Mouse (Mus musculus) stomach, postnatal 0 days (tissue): ENCODE results near the gene Hagh. TPM values are rescaled to one million over a fixed set of nuclear protein-coding genes. Genes with fewer than 3 reads are reported as not detected.

Source experiments
- ATAC-seq: fragments of 200-750 bp; cut with Nextera tagmentation; 2 replicates; pipeline ENCODE4 v1.8.0; 2017; ENCODE audit not compliant: low FRiP score, low TSS enrichment
- DNase-seq: peaks from one replicate; pipeline ENCODE4 v3.0.0-alpha.2; 2016; ENCODE audit warnings: low spot score
- H3K27ac ChIP-seq: fragments of 300-500 bp; sonication (generic); replicated peaks from 2 replicates; pipeline ENCODE4 v1.5.1; 2014; ENCODE audit warnings: mild to moderate bottlenecking, control low read depth
- H3K27me3 ChIP-seq: fragments of 300-500 bp; sonication (generic); 2 replicates; pipeline ENCODE4 v1.6.1; 2014; ENCODE audit warnings: low read length; ENCODE audit not compliant: control insufficient read depth, insufficient read depth
- H3K36me3 ChIP-seq: fragments of 300-500 bp; sonication (generic); 2 replicates; pipeline ENCODE4 v1.6.1; 2014; ENCODE audit warnings: low read length, mixed read lengths; ENCODE audit not compliant: control insufficient read depth, insufficient read depth
- H3K4me1 ChIP-seq: fragments of 300-500 bp; sonication (generic); replicated peaks from 2 replicates; pipeline ENCODE4 v1.6.1; 2014; ENCODE audit warnings: antibody characterized with exemption; ENCODE audit not compliant: control insufficient read depth, insufficient read depth
- H3K4me2 ChIP-seq: fragments of 300-500 bp; sonication (generic); replicated peaks from 2 replicates; pipeline ENCODE4 v1.6.1; 2014; ENCODE audit warnings: low read depth, mild to moderate bottlenecking, control low read depth, moderate library complexity
- H3K4me3 ChIP-seq: fragments of 300-500 bp; sonication (generic); 2 replicates; pipeline ENCODE4 v1.5.1; 2014; ENCODE audit warnings: low read depth, low read length, control low read depth
- H3K9ac ChIP-seq: fragments of 300-500 bp; sonication (generic); 2 replicates; pipeline ENCODE4 v1.6.1; 2014; ENCODE audit warnings: mild to moderate bottlenecking, low read length, control low read depth, mixed read lengths
- H3K9me3 ChIP-seq: fragments of 300-500 bp; sonication (generic); 2 replicates; pipeline ENCODE4 v1.6.1; 2016; ENCODE audit warnings: low read length; ENCODE audit not compliant: control insufficient read depth
- CTCF ChIP-seq: IDR thresholded peaks from 2 replicates; pipeline ENCODE4 v1.5.1; 2016; ENCODE audit warnings: antibody characterized with exemption, low read depth, mild to moderate bottlenecking, moderate library complexity
- EP300 ChIP-seq: optimal IDR thresholded peaks from 2 replicates; pipeline ENCODE3; 2016; ENCODE audit warnings: antibody characterized with exemption
- WGBS: fragments of 180-500 bp; shearing (Covaris S2); extraction: QIAGEN DNeasy Blood & Tissue Kit; methylation state at CpG from one replicate; pipeline ENCODE4 v1.1.7; 2014; 5-methylcytosine and 5-hydroxymethylcytosine counted together
- polyA plus RNA-seq: library from polyadenylated mRNA; unstranded; fragments of >200 nt; fragmentation: Nextera tagmentation; extraction: Ambion mirVana; gene quantifications from 2 replicates; pipeline ENCODE4 v1.2.1, GENCODE M21; 2015

Hagh gene
- polyA plus RNA-seq, 1 experiment from 2014 or later: 51.3 TPM

GRCm38 (mm10) chr17:24890151-24891092, 50.5 kb downstream of the Hagh start:
- WGBS: 82% methylated on average over 19 of the region's 19 CpGs
- Histone ChIP-seq H3K4me3 (no peak overlapping the region), H3K9me3 (no peaks in the 10 kb centered on the region), H3K27ac (no peak overlapping the region), H3K9ac (no peak overlapping the region), H3K4me2 (no peak overlapping the region), H3K36me3 (peaks cover 8% of the 10 kb centered on the region; the same call in 1 of the 2 replicates), H3K27me3 (no peaks in the 10 kb centered on the region), H3K4me1 (peaks cover 1% of the 10 kb centered on the region)
- DNase-seq: no peak
- TF ChIP-seq EP300 (no peak), CTCF (no peak)
- no peak for ATAC-seq

GRCm38 (mm10) chr17:24891321-24891720, 51.4 kb downstream of the Hagh start:
- DNase-seq: no peak
- WGBS: 82% methylated on average over 12 of the region's 13 CpGs
- TF ChIP-seq CTCF (no peak), EP300 (no peak)
- H3K9me3 ChIP-seq: no peaks in the 10 kb centered on the region
- H3K9ac ChIP-seq: no peak overlapping the region
- H3K27ac ChIP-seq: no peak overlapping the region
- H3K36me3 ChIP-seq: peaks cover 8% of the 10 kb centered on the region; the same call in 1 of the 2 replicates
- H3K4me3 ChIP-seq: no peak overlapping the region
- H3K4me2 ChIP-seq: no peak overlapping the region
- H3K27me3 ChIP-seq: no peaks in the 10 kb centered on the region
- ATAC-seq: no peak
- no peaks in the 10 kb centered on the region; the same call in none of the 2 replicates for H3K4me1 ChIP-seq

GRCm38 (mm10) chr17:24892785-24893184, 52.8 kb downstream of the Hagh start:
- ATAC-seq: no peak
- no peak for TF ChIP-seq EP300
- no peak overlapping the region for H3K4me3 ChIP-seq
- H3K27me3 ChIP-seq: no peaks in the 10 kb centered on the region
- H3K9me3 ChIP-seq: no peaks in the 10 kb centered on the region
- no peak overlapping the region for H3K4me2 ChIP-seq
- no peak overlapping the region for H3K9ac ChIP-seq
- H3K4me1 ChIP-seq: peaks cover 5% of the 10 kb centered on the region
- H3K36me3 ChIP-seq: peaks cover 8% of the 10 kb centered on the region; the same call in 1 of the 2 replicates
- DNase-seq: no peak
- 91% methylated on average over 12 of the region's 12 CpGs for WGBS
- H3K27ac ChIP-seq: no peak overlapping the region

- 91% methylated on average over 2 of the region's 2 CpGs for WGBS
- H3K27ac ChIP-seq: no peak overlapping the region
- no peak for TF ChIP-seq EP300
- TF ChIP-seq CTCF: no peak
- H3K27me3 ChIP-seq: no peaks in the 10 kb centered on the region
- ATAC-seq (no peak), DNase-seq (no peak)
- H3K4me3 ChIP-seq: no peak overlapping the region
- H3K9me3 ChIP-seq: no peaks in the 10 kb centered on the region
- no peak overlapping the region for H3K9ac ChIP-seq
- peaks cover 8% of the 10 kb centered on the region; the same call in 1 of the 2 replicates for H3K36me3 ChIP-seq
- peaks cover 5% of the 10 kb centered on the region for H3K4me1 ChIP-seq
- H3K4me2 ChIP-seq: no peak overlapping the region
Observed at GRCm38 (mm10) chr17:24893276-24893675, 53.3 kb downstream of the Hagh start.

- no peaks in the 10 kb centered on the region for H3K9me3 ChIP-seq
- H3K4me1 ChIP-seq: peaks cover 5% of the 10 kb centered on the region
- ATAC-seq: no peak
- peak overlapping the region; percentile 91 for H3K27ac ChIP-seq
- peak overlapping the region; percentile 99 for H3K4me2 ChIP-seq
- TF ChIP-seq CTCF (0 out of 2 replicates have a peak, but pooled peaks have one; percentile 10), EP300 (no peak)
- H3K27me3 ChIP-seq: no peaks in the 10 kb centered on the region
- H3K9ac ChIP-seq: peak overlapping the region; percentile 93
- H3K36me3 ChIP-seq: peaks cover 14% of the 10 kb centered on the region
- DNase-seq: no peak
- WGBS: 9% methylated on average over 31 of the region's 31 CpGs
- peak overlapping the region; percentile 92 for H3K4me3 ChIP-seq
Observed at GRCm38 (mm10) chr17:24894061-24894994, 54.4 kb downstream of the Hagh start.
